Mouse (Mus musculus) hindbrain, embryonic 10.5 days (tissue): ENCODE results near the gene Atp2a3. TPM values are rescaled to one million over a fixed set of nuclear protein-coding genes. Genes with fewer than 3 reads are reported as not detected.
A peak's percentile ranks its signal among the peaks of the same experiment; 100 is the strongest.

Experiments used
- DNase-seq: peaks from one replicate; pipeline ENCODE4 v3.0.0-alpha.2; 2017; ENCODE audit warnings: low spot score
- H3K27ac ChIP-seq: fragments of 300-500 bp; sonication (generic); 2 replicates; pipeline ENCODE4 v1.5.1; 2016; ENCODE audit warnings: mild to moderate bottlenecking, moderate library complexity
- H3K27me3 ChIP-seq: fragments of 300-500 bp; sonication (generic); 2 replicates; pipeline ENCODE4 v1.6.1; 2016; ENCODE audit warnings: mild to moderate bottlenecking; ENCODE audit not compliant: poor library complexity, insufficient read depth, severe bottlenecking
- H3K36me3 ChIP-seq: fragments of 300-500 bp; sonication (generic); 2 replicates; pipeline ENCODE4 v1.6.1; 2016; ENCODE audit warnings: mild to moderate bottlenecking, moderate library complexity
- H3K4me1 ChIP-seq: fragments of 300-500 bp; sonication (generic); replicated peaks from 2 replicates; pipeline ENCODE4 v1.6.1; 2016; ENCODE audit warnings: mild to moderate bottlenecking
- H3K4me3 ChIP-seq: fragments of 300-500 bp; sonication (generic); 2 replicates; pipeline ENCODE4 v1.5.1; 2016; ENCODE audit warnings: mild to moderate bottlenecking, moderate library complexity
- H3K9me3 ChIP-seq: fragments of 300-500 bp; sonication (generic); 2 replicates; pipeline ENCODE4 v1.6.1; 2016; ENCODE audit warnings: mild to moderate bottlenecking, moderate library complexity
- WGBS: fragments of 180-500 bp; shearing (Covaris S2); methylation state at CpG from one replicate; pipeline ENCODE4 v1.1.7; 2016; 5-methylcytosine and 5-hydroxymethylcytosine counted together
- polyA plus RNA-seq: library from polyadenylated mRNA; unstranded; fragments of >200 nt; fragmentation: Nextera tagmentation; extraction: Ambion mirVana; gene quantifications from 2 replicates; pipeline ENCODE4 v1.2.1, GENCODE M21; 2016

Gene Atp2a3
- polyA plus RNA-seq, 1 experiment from 2014 or later, result 1.6 TPM

DNA sequence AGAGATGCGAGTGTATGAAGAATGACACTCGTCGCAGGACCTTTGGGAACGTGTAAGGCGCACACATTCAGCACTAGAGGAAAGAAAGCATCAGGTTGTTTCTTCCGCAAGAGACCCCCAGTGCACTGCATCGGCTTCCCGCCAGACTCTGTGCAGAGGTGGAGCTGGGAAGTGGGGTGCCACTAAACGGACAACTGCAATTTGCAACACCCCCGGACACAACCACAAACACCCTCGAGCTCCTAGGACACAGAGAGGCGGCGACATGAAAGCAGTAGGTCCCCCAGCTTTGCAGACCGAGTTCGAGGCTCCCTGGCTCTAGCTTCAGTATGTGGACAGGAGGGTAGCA lies 272 bp upstream of the Atp2a3 start:
- Histone ChIP-seq H3K36me3 (no peaks in the 10 kb centered on the region), H3K4me3 (peak overlapping the region; percentile 46)

DNA sequence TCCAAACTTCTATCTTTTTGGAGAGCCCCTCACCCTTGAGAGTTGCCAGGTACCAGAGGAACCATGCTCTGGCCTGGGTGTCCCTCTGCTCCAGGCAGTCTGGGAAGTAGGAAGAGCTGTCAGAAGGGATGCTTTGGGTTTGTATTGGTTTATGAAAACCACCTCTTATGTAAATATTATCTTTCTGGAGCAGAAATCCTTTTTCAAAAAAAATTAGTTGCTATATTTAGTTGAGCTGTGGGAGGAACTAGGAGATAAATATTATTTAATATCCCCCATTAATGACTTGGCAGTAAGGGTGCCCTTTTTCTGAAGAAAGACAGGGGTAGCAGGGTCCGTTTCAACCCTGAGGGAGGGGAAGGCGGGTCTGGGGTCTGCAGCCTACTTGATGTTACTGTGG lies 1.4 kb downstream of the Atp2a3 start:
- 78% methylated on average over 2 of the region's 2 CpGs for WGBS
- H3K4me1 ChIP-seq, result peaks cover 13% of the 10 kb centered on the region
- no peaks in the 10 kb centered on the region for H3K9me3 ChIP-seq
- DNase-seq, result no peak
- no peaks in the 10 kb centered on the region for H3K36me3 ChIP-seq
- no peak overlapping the region for H3K27ac ChIP-seq
- H3K4me3 ChIP-seq, result no peak overlapping the region
- peaks cover 71% of the 10 kb centered on the region for H3K27me3 ChIP-seq

More for the DNA sequence above, 272 bp upstream of the Atp2a3 start:
- Histone ChIP-seq H3K27me3 (peaks cover 73% of the 10 kb centered on the region), H3K9me3 (no peaks in the 10 kb centered on the region), H3K4me1 (peaks cover 13% of the 10 kb centered on the region), H3K27ac (no peak overlapping the region; the same call in 1 of the 2 replicates)
- WGBS, result 4% methylated on average over 15 of the region's 15 CpGs
- peak; percentile 18 for DNase-seq

DNA sequence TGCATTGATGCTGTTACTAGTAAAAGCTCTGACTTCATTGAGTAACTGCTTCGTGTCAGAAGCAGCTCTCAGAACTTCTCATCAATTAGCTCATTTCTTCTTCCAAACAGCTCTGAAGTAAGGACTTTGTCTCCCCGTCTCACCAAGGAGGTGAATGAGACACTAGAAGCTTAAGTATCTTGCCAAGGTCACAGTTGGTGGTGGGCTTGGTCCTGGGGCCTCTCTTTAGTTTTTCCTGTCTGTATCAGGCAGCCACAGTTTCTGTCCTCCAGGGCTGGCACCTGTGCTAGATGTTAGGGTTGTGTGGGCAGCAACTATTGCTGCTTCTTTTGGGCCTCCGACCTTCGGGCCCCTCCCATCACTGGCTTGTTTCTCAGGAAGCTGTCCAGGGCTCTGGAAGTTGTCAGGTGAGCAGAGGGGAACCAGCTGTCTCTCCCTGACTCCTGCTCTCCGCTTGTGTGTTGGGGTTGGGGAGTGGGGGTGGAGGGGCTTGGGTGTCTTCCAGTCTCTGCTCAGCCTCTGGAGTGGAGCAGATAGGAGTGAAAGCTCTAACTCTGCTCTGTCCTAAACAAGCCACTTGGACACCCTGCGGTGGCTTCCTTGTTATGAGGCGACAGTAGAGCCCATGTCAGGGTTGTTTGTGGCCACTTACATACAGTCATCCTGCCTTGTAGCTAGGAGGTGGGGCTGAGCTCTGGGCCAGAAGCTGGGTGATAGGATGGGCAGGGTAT lies 2.3 kb downstream of the Atp2a3 start:
- no peak for DNase-seq
- no peaks in the 10 kb centered on the region for H3K36me3 ChIP-seq
- no peak overlapping the region for H3K4me3 ChIP-seq
- 48% methylated on average over 7 of the region's 7 CpGs for WGBS
- H3K27ac ChIP-seq, result no peak overlapping the region
- H3K9me3 ChIP-seq, result no peaks in the 10 kb centered on the region
- H3K4me1 ChIP-seq, result peaks cover 13% of the 10 kb centered on the region
- peaks cover 63% of the 10 kb centered on the region for H3K27me3 ChIP-seq

DNA sequence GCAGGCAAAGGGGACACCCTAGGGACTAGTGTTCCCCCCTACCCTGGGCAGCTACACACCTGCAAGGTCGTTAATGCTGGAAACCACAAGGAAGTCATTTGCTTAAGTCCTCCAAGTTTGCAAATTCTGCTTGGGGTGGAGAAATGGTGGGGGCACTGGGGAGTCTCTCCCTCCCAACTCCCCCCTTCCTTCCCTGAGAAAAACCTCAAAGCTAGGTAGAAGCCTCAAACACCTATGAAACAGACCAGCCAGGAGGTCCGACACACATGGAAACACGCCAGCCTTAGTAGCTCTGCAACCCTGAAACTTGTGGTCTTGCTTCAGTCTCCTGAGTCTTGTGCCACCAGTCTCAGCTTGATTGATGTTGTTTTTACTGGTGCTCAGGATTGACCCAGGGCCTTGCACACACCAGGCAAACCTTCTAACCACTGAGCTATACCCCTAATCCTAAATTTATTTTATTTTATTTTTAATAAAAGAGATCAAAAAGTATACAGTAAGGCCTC lies 2.9 kb downstream of the Atp2a3 start:
- Histone ChIP-seq H3K27me3 (peaks cover 56% of the 10 kb centered on the region), H3K9me3 (no peaks in the 10 kb centered on the region), H3K27ac (no peak overlapping the region), H3K36me3 (no peaks in the 10 kb centered on the region), H3K4me3 (no peak overlapping the region), H3K4me1 (peaks cover 13% of the 10 kb centered on the region)
- WGBS, result 58% methylated on average over 3 of the region's 3 CpGs
- DNase-seq, result no peak

DNA sequence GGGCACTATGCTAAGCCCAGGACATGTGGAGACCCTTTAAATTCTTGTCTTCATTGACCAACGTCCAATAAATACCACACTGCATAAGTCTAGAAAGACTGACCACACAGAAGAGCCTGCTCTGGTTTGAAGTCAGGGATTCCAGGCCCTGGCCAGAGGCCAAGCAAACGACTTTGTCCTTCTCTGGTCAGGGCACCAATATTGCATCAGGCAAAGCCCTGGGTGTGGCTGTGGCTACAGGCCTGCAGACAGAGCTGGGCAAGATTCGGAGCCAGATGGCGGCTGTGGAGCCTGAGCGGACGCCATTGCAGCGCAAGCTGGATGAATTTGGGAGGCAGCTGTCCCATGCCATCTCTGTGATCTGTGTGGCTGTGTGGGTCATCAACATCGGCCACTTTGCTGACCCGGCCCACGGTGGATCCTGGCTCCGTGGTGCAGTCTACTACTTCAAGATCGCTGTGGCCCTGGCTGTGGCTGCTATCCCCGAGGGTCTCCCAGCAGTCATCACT lies 14.1 kb downstream of the Atp2a3 start:
- peaks cover 10% of the 10 kb centered on the region; the same call in 1 of the 2 replicates for H3K27me3 ChIP-seq
- no peak for DNase-seq
- H3K4me1 ChIP-seq, result peaks cover 6% of the 10 kb centered on the region; the same call in 1 of the 2 replicates
- no peak overlapping the region for H3K27ac ChIP-seq
- H3K4me3 ChIP-seq, result no peak overlapping the region
- H3K36me3 ChIP-seq, result no peaks in the 10 kb centered on the region
- no peaks in the 10 kb centered on the region for H3K9me3 ChIP-seq
- 82% methylated on average over 13 of the region's 13 CpGs for WGBS

DNA sequence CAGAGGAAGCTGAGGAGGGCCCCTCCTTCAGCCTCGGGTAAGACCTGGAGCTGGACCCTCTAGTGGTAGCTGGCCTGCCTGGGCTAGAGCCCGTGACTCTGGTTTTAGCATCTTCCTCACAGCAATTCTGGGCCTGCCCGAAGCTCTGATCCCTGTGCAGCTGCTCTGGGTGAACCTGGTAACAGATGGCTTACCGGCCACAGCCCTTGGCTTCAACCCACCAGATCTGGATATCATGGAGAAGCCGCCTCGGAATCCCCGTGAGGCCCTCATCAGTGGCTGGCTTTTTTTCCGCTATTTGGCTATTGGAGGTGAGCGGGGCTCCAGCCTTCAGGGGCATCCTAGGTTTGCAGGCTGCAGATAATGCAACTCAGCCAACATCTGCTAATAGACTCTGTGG lies 21.5 kb downstream of the Atp2a3 start:
- H3K9me3 ChIP-seq, result no peaks in the 10 kb centered on the region
- H3K27ac ChIP-seq, result no peak overlapping the region
- no peak for DNase-seq
- no peaks in the 10 kb centered on the region for H3K36me3 ChIP-seq
- no peaks in the 10 kb centered on the region for H3K4me1 ChIP-seq
- no peak overlapping the region for H3K4me3 ChIP-seq
- 88% methylated on average over 9 of the region's 9 CpGs for WGBS
- H3K27me3 ChIP-seq, result peaks cover 3% of the 10 kb centered on the region

DNA sequence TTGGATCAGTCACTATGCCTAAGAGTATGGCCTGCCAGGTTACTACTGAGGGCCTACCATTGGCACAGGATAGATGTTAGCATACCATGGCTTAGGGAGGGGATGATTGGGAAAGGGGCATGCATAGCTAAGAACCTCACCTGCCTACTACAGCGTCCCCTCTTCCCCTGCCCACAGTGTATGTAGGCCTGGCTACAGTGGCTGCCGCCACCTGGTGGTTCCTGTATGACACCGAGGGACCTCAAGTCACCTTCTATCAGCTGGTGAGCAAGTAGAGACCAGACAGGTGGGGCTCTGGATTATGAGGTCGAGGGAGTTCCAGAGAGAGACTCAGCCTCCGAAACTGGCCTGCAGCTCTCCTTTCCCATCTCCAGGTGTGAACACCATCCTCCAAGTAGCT lies 22.3 kb downstream of the Atp2a3 start:
- no peaks in the 10 kb centered on the region for H3K9me3 ChIP-seq
- peaks cover 3% of the 10 kb centered on the region; the same call in 1 of the 2 replicates for H3K27me3 ChIP-seq
- no peak overlapping the region for H3K4me3 ChIP-seq
- no peak overlapping the region for H3K27ac ChIP-seq
- H3K36me3 ChIP-seq, result no peaks in the 10 kb centered on the region
- DNase-seq, result no peak
- WGBS, result 48% methylated on average over 5 of the region's 5 CpGs
- H3K4me1 ChIP-seq, result no peaks in the 10 kb centered on the region

DNA sequence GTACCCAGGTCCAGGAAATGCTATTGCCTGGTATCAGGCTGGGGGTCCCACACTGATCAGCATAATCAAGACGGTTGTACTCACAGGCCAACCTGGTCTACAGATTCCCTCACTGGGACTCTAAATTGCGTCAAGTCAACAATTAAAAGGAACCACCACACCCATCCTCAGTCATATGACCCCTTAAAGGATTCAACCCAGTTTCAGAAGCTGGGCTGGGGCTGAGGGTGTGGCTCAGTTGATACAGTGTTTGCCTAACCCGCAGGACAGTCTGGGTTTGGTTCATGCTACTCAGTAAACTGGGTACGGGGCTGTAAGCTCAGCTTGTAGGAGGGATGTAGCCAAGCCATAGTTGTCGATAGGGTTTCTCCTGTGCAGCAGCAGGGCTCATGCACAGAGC lies 25.8 kb downstream of the Atp2a3 start:
- no peak for DNase-seq
- Histone ChIP-seq H3K27me3 (no peaks in the 10 kb centered on the region), H3K4me1 (peaks cover 10% of the 10 kb centered on the region; the same call in 1 of the 2 replicates), H3K4me3 (no peak overlapping the region), H3K36me3 (no peaks in the 10 kb centered on the region), H3K9me3 (no peaks in the 10 kb centered on the region), H3K27ac (no peak overlapping the region)
- 83% methylated on average over 5 of the region's 5 CpGs for WGBS

DNA sequence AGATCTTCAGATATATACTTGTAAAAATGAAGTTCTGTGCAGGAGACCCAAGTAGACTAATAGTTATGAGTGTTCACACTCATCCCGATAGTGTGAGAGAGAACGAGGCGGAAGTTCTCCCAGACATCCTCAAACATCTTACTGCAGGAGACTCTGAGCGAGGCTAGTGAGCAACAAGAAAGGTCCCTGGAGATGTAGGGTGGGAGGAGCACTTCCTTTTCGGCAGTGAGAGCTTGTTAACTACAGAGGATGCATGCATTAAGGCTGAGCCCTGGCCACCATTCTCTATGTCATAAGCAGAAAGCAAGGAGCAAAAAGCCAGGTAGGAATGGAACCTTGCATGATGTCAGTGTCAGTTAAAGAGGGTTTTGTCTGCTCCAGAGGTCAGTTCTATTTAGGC lies 26.3 kb downstream of the Atp2a3 start:
- Histone ChIP-seq H3K4me3 (no peak overlapping the region), H3K4me1 (peaks cover 15% of the 10 kb centered on the region; the same call in 1 of the 2 replicates), H3K36me3 (no peaks in the 10 kb centered on the region), H3K9me3 (no peaks in the 10 kb centered on the region), H3K27me3 (no peaks in the 10 kb centered on the region), H3K27ac (no peak overlapping the region)
- no peak for DNase-seq
- 69% methylated on average over 5 of the region's 5 CpGs for WGBS

DNA sequence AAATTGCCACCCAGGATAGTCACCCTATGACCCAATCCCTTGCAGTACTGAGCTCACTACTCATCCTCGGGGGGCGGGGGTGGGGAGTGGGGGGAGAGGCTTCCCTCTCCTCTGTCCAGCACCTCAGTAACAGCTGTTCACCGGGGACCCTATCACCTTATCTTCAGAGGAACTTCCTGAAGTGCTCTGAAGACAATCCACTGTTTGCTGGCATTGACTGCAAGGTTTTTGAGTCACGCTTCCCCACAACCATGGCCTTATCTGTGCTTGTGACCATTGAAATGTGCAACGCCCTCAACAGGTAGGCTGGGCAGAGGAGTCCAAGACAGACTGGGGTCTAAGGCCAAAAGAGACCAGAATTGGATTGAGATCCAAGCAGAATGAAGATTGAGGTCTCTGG lies 26.8 kb downstream of the Atp2a3 start:
- H3K36me3 ChIP-seq, result no peaks in the 10 kb centered on the region
- no peak for DNase-seq
- peaks cover 16% of the 10 kb centered on the region; the same call in 1 of the 2 replicates for H3K4me1 ChIP-seq
- H3K27me3 ChIP-seq, result no peaks in the 10 kb centered on the region
- no peaks in the 10 kb centered on the region for H3K9me3 ChIP-seq
- H3K4me3 ChIP-seq, result no peak overlapping the region
- WGBS, result 88% methylated on average over 5 of the region's 5 CpGs
- H3K27ac ChIP-seq, result no peak overlapping the region

DNA sequence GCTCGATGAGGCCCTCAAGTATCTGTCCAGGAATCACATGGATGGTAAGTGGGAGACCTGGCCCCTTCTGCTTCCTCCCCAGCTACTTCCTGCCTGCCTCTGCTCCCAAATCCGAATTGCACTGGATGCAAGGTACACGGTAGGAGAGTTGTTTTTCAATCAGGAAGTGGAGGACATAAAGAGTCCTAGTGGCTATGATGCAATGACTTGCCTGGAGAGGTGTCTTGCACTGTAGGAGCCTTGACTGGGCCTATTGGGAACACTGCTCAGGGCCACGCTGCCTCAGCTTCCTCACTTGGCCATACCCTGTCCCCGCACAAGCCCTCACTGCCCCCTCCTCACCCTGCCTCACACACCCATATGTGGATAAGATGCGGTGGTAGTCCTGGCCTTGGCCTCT lies 28.1 kb downstream of the Atp2a3 start:
- no peaks in the 10 kb centered on the region for H3K9me3 ChIP-seq
- peaks cover 4% of the 10 kb centered on the region; the same call in 1 of the 2 replicates for H3K27me3 ChIP-seq
- peaks cover 16% of the 10 kb centered on the region; the same call in 1 of the 2 replicates for H3K4me1 ChIP-seq
- no peak overlapping the region for H3K27ac ChIP-seq
- H3K36me3 ChIP-seq, result no peaks in the 10 kb centered on the region
- DNase-seq, result no peak
- H3K4me3 ChIP-seq, result no peak overlapping the region
- 85% methylated on average over 6 of the region's 6 CpGs for WGBS

DNA sequence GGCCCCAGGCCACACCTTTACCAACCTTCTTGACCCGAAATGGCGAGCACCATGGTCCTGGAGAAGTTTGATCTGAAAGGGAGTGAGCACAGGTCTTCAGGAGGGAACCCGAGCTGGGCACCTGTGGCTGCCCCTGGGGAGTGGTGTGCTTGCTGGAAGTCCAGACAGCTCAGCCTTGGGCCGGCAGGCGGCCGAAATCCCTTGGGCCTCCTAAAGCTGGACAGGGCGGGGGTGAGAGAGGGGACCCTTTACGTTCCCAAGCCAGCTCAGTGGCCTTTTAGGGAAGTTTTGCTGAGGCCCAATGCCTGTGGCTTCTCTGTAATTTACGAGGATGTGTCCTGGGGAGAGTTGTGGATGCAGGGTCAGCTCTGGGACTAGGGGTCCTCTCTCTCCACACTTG lies 29.7 kb downstream of the Atp2a3 start:
- H3K36me3 ChIP-seq, result no peaks in the 10 kb centered on the region
- no peak overlapping the region for H3K4me3 ChIP-seq
- peaks cover 4% of the 10 kb centered on the region; the same call in 1 of the 2 replicates for H3K27me3 ChIP-seq
- H3K4me1 ChIP-seq, result peaks cover 16% of the 10 kb centered on the region; the same call in 1 of the 2 replicates
- H3K27ac ChIP-seq, result no peak overlapping the region
- no peak for DNase-seq
- WGBS, result 76% methylated on average over 9 of the region's 9 CpGs
- no peaks in the 10 kb centered on the region for H3K9me3 ChIP-seq

DNA sequence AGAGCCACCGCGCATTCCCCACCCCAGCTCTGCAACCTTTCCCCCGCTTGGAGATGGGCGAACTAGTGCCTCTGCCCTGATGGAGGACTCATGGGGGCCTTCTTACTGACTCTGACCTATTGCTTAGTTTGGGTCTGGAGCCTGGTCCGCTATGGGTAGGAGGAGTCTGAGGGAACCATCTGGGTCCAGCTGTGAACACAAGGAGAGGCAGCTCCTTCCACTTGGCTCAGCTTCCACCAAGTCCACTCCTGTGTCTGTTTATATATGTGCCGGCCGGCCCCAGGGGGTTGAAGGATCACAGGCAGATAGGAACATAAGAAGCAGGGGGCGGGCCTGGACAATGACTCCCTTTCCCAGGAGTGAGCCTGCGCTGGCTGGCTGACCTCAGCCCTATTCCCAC lies 31.0 kb downstream of the Atp2a3 start:
- Histone ChIP-seq H3K4me3 (no peak overlapping the region), H3K27me3 (peaks cover 4% of the 10 kb centered on the region; the same call in 1 of the 2 replicates), H3K36me3 (no peaks in the 10 kb centered on the region), H3K9me3 (no peaks in the 10 kb centered on the region), H3K4me1 (peaks cover 16% of the 10 kb centered on the region; the same call in 1 of the 2 replicates), H3K27ac (0 out of 2 replicates have a peak overlapping the region, but pooled peaks have one; percentile 3)
- WGBS, result 62% methylated on average over 9 of the region's 9 CpGs
- DNase-seq, result no peak
